Mouse (Mus musculus): ENCODE data around the gene Ddah1. TPM values are rescaled to one million over a fixed set of nuclear protein-coding genes. Genes with fewer than 3 reads are reported as not detected.

The Ddah1 gene
- polyA plus RNA-seq, 1 experiment from 2014 or later = 25.4 TPM

GRCm38 (mm10) chr3:145916374-145916773 lies 157.9 kb downstream of the Ddah1 start:
- Histone ChIP-seq H3K4me1 (replicated peaks) (peaks cover 3% of the 10 kb centered on the region; the same call in 1 of the 2 replicates), H3K9me3 (replicated peaks) (no peaks in the 10 kb centered on the region), H3K4me3 (no peak overlapping the region), H3K4me2 (no peak overlapping the region), H3K27me3 (no peaks in the 10 kb centered on the region), H3K9ac (no peak overlapping the region), H3K27ac (no peak overlapping the region), H3K36me3 (no peaks in the 10 kb centered on the region)
- ATAC-seq (replicated peaks; ENCODE audit: insufficient number of reproducible peaks, insufficient read depth, low FRiP score, low read depth) = no peak
- WGBS = 81% methylated on average over 5 of the region's 5 CpGs

GRCm38 (mm10) chr3:145916826-145917225 lies 158.4 kb downstream of the Ddah1 start:
- Histone ChIP-seq H3K4me3 (no peak overlapping the region), H3K27me3 (no peaks in the 10 kb centered on the region), H3K4me2 (no peak overlapping the region), H3K36me3 (no peaks in the 10 kb centered on the region), H3K27ac (no peak overlapping the region), H3K4me1 (replicated peaks) (peaks cover 3% of the 10 kb centered on the region; the same call in 1 of the 2 replicates), H3K9me3 (replicated peaks) (no peaks in the 10 kb centered on the region), H3K9ac (no peak overlapping the region)
- WGBS = 51% methylated on average over 4 of the region's 4 CpGs
- no peak for ATAC-seq (replicated peaks; ENCODE audit: insufficient number of reproducible peaks, insufficient read depth, low FRiP score, low read depth)

- ATAC-seq (replicated peaks; ENCODE audit: insufficient number of reproducible peaks, insufficient read depth, low FRiP score, low read depth) = no peak
- Histone ChIP-seq H3K9me3 (replicated peaks) (no peaks in the 10 kb centered on the region), H3K9ac (peak within 1 kb of the TSS; percentile 49)
These were observed 163.8 kb downstream of the Ddah1 start, which contains the start of gene Bcl10 for GRCm38 (mm10) chr3:145922019-145922854. Bcl10 (plus strand) TSS chr3:145922804.

DNA sequence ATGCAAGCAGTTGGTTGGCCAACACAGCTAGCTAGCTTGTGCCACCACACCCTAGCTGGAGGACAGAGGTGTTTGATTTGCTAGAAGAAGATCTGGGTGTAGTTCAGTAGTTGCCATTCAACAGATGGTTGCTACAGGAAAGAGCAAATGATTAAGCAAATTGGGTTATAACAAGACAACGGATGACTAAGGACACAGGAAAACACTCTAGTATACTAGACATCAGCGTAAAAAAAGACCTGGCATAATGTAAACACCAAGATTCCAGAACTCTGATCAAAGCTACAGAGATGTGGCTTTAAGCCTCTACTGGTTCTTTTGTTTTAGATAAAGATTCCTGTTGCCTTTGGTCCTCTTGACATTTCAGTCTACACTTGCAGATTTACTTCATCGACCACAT lies 164.5 kb downstream of the Ddah1 start:
- peak overlapping the region; percentile 89 for H3K27ac ChIP-seq
- no peak overlapping the region for H3K9ac ChIP-seq
- ATAC-seq (replicated peaks; ENCODE audit: insufficient number of reproducible peaks, insufficient read depth, low FRiP score, low read depth) = no peak
- peaks cover 25% of the 10 kb centered on the region for H3K4me1 ChIP-seq (replicated peaks)
- H3K4me2 ChIP-seq = no peak overlapping the region
- no peak overlapping the region for H3K4me3 ChIP-seq
- H3K9me3 ChIP-seq (replicated peaks) = no peaks in the 10 kb centered on the region
- 57% methylated on average over 3 of the region's 3 CpGs for WGBS
- no peaks in the 10 kb centered on the region for H3K36me3 ChIP-seq
- H3K27me3 ChIP-seq = no peaks in the 10 kb centered on the region

More at GRCm38 (mm10) chr3:145922019-145922854, 163.8 kb downstream of the Ddah1 start, which contains the start of gene Bcl10:
- H3K27me3 ChIP-seq = no peaks in the 10 kb centered on the region
- H3K4me1 ChIP-seq (replicated peaks) = peaks cover 25% of the 10 kb centered on the region
- peak within 1 kb of the TSS; percentile 89 for H3K27ac ChIP-seq
- H3K36me3 ChIP-seq = no peaks in the 10 kb centered on the region
- WGBS = 29% methylated on average over 11 of the region's 11 CpGs
- peak within 1 kb of the TSS; percentile 74 for H3K4me2 ChIP-seq
- peak within 1 kb of the TSS; percentile 71 for H3K4me3 ChIP-seq

DNA sequence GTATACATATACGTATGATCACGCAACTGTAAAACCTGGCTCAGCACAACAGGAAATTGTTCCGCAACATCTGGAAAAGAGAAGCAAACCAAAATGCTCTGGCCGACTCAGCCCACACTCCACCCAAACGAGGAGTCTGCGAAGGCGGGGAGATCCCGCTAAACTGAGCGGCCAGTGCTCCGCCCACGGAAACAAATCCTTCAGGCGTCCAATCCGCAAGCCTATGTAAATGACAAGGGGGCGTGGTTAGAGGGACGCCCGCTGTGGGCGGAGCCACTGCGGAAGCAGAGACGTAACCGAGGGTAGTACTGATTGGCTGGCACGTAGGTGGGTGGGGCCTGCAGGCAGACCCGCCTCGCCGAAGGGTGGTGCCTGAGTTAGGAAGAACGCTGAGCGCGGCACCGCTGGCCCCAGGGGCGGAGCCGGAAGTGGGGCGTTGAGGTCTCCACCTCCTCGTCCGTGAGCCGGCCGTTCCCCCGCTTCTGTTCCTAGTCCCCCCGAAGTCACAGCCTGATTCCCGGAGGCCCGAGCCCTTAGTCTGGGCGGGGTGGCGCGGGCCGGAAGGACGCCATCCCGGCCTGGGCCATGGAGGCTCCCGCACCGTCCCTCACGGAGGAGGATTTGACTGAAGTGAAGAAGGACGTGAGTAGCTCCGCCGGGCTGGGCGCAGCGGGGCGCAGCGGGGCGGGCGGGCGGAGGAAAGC lies 165.6 kb downstream of the Ddah1 start:
- no peaks in the 10 kb centered on the region for H3K36me3 ChIP-seq
- no peaks in the 10 kb centered on the region for H3K9me3 ChIP-seq (replicated peaks)
- H3K27me3 ChIP-seq = no peaks in the 10 kb centered on the region
- peak; percentile 98 for ATAC-seq (replicated peaks; ENCODE audit: insufficient number of reproducible peaks, insufficient read depth, low FRiP score, low read depth)
- H3K9ac ChIP-seq = peak overlapping the region; percentile 85
- peak overlapping the region; percentile 71 for H3K4me3 ChIP-seq
- H3K27ac ChIP-seq = peak overlapping the region; percentile 94
- H3K4me1 ChIP-seq (replicated peaks) = peaks cover 25% of the 10 kb centered on the region
- peak overlapping the region; percentile 74 for H3K4me2 ChIP-seq
- WGBS = under 1% methylated on average over 58 of the region's 58 CpGs

DNA sequence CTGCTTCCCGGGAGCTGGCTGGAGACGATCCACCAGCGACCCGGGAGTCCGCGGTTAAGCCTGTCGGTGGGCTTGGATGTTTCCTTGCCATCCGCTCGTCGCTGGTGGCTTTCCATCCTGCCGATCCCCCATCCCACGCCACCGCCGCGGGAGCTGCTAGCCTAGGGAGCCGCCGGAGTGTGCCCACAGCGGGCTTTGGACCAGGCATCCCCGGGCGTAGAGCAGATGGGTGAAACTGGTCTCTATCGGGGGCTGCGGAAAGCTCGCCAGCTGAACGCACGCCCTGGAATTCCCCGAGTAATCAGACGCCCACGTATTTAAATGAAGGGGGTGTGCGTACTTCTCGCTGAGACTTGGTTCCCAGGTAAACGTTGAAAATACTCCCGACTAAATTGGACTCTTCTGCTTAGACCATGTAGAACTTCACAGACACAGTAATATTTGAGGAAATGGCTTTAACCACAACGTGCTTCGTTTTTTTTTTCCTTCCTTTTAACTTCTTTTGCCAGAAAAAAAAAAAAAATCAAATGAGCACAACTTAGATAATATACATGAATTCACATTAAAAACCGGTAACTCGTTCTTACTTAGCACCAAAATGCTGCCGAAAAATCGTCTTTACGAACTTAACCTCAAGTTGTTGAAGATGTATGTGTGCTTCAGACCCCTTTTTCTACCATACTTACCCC lies 166.3 kb downstream of the Ddah1 start:
- peak overlapping the region; percentile 71 for H3K4me3 ChIP-seq
- H3K9me3 ChIP-seq (replicated peaks) = no peaks in the 10 kb centered on the region
- 3% methylated on average over 39 of the region's 39 CpGs for WGBS
- H3K27me3 ChIP-seq = no peaks in the 10 kb centered on the region
- H3K27ac ChIP-seq = peak overlapping the region; percentile 94
- ATAC-seq (replicated peaks; ENCODE audit: insufficient number of reproducible peaks, insufficient read depth, low FRiP score, low read depth) = peak; percentile 14; the same call in 1 of the 2 replicates
- peak overlapping the region; percentile 85 for H3K9ac ChIP-seq
- peaks cover 25% of the 10 kb centered on the region for H3K4me1 ChIP-seq (replicated peaks)
- peak overlapping the region; percentile 70 for H3K4me2 ChIP-seq
- no peaks in the 10 kb centered on the region for H3K36me3 ChIP-seq

DNA sequence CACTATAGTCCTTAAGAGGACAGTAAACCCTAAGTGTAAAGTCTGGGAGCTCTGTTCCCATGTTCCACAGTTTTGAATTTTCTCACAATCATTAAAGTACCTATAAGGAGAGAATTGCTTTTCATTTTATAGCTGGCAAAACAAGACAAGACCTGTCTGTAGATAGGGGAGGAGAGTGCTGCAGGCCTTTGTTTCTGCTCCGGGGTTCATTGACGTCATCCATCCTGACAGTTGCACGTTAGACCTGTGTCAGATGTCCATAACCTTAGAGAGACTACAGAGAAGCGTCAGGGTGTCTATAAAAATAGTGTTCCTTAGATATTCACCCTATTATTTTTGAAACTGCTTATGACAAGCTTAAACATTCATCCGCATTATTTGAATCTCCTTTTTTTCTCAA lies 167.0 kb downstream of the Ddah1 start:
- H3K27me3 ChIP-seq = no peaks in the 10 kb centered on the region
- H3K4me3 ChIP-seq = peak overlapping the region; percentile 71
- 0 out of 2 replicates have a peak, but pooled peaks cover 5% of the 10 kb centered on the region for H3K36me3 ChIP-seq
- 53% methylated on average over 5 of the region's 5 CpGs for WGBS
- H3K4me2 ChIP-seq = peak overlapping the region; percentile 70
- H3K9me3 ChIP-seq (replicated peaks) = no peaks in the 10 kb centered on the region
- ATAC-seq (replicated peaks; ENCODE audit: insufficient number of reproducible peaks, insufficient read depth, low FRiP score, low read depth) = no peak
- no peak overlapping the region for H3K27ac ChIP-seq
- H3K9ac ChIP-seq = peak overlapping the region; percentile 9; the same call in 1 of the 2 replicates
- peaks cover 25% of the 10 kb centered on the region for H3K4me1 ChIP-seq (replicated peaks)

DNA sequence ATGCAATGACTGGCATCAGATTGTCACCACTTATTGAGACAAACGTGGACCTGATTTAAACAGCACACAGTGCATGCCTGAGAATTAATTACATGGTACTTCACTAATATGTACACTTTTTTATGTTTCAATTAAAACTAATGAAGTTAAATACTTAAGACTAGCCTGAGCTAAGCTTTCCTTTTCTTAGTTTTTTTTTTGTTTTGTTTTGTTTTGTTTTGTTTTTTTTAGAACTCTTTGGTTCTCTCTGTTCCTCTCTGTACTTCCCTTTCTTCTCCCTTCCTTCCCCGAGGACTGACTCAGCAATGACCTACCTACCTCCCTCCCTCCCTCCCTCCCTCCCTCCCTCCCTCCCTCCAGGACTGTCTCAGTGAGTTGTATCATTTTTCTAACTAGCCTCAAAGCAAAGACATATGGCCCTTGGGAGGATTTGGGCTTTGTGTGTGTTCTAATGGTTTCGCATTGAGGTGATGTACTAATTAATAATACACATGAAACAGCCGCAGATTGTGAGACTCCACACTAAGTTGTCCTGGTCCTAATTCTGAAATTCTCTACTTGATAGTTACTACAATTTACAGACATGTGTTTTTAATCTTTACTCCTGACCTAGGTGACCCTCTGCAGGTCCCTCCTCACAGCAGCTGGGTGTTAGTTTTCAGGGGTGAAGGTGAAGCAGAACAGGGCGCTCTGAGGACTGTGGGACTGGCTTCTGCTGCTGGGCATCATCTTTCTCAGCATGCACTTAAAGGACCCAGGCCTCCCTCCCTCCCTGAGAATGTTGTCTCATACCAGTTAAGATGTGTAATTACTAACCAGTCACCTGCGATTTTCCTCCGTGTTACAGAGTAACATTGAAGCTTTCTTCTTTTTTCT lies 171.3 kb downstream of the Ddah1 start:
- no peak overlapping the region for H3K4me3 ChIP-seq
- 65% methylated on average over 7 of the region's 7 CpGs for WGBS
- no peak overlapping the region for H3K27ac ChIP-seq
- no peak overlapping the region for H3K9ac ChIP-seq
- H3K36me3 ChIP-seq = peaks cover 33% of the 10 kb centered on the region
- H3K4me2 ChIP-seq = no peak overlapping the region
- H3K4me1 ChIP-seq (replicated peaks) = peaks cover 13% of the 10 kb centered on the region
- H3K27me3 ChIP-seq = no peaks in the 10 kb centered on the region
- no peaks in the 10 kb centered on the region for H3K9me3 ChIP-seq (replicated peaks)
- ATAC-seq (replicated peaks; ENCODE audit: insufficient number of reproducible peaks, insufficient read depth, low FRiP score, low read depth) = no peak

DNA sequence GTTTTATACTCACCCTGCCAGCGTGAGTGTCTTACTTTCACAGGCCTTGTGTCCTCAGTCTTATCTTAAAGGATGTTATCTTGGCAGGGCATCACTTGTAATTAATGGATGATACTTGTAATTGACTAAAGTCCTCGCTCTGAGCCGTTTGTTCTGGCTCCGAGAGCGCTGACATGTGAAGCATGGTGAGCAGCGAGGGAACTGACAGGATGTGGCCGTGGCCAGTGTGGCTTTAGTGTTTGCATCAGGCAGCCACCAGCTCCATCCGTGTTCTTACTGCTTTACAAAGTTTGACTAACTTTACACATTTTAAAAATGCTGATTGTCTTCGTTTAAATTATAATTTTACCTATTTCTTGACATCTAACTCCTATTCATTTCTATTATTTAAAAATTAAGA lies 175.4 kb downstream of the Ddah1 start:
- peaks cover 35% of the 10 kb centered on the region for H3K36me3 ChIP-seq
- ATAC-seq (replicated peaks; ENCODE audit: insufficient number of reproducible peaks, insufficient read depth, low FRiP score, low read depth) = no peak
- WGBS = 61% methylated on average over 9 of the region's 9 CpGs

GRCm38 (mm10) chr3:145937505-145938404 lies 179.3 kb downstream of the Ddah1 start, which contains the start of gene 2410004B18Rik:
2410004B18Rik (plus strand) TSS chr3:145938014.
- peaks cover 36% of the 10 kb centered on the region for H3K4me1 ChIP-seq (replicated peaks)
- no peaks in the 10 kb centered on the region for H3K27me3 ChIP-seq
- H3K9ac ChIP-seq = peak within 1 kb of the TSS; percentile 91
- under 1% methylated on average over 70 of the region's 70 CpGs for WGBS
- H3K4me2 ChIP-seq = peak within 1 kb of the TSS; percentile 81
- no peaks in the 10 kb centered on the region for H3K9me3 ChIP-seq (replicated peaks)
- H3K27ac ChIP-seq = peak within 1 kb of the TSS; percentile 75
- H3K36me3 ChIP-seq = peaks cover 19% of the 10 kb centered on the region
- H3K4me3 ChIP-seq = peak within 1 kb of the TSS; percentile 92
- ATAC-seq (replicated peaks; ENCODE audit: insufficient number of reproducible peaks, insufficient read depth, low FRiP score, low read depth) = peak; percentile 91

More for the DNA sequence above, 175.4 kb downstream of the Ddah1 start:
- no peaks in the 10 kb centered on the region for H3K9me3 ChIP-seq (replicated peaks)
- peaks cover 7% of the 10 kb centered on the region for H3K4me1 ChIP-seq (replicated peaks)
- no peak overlapping the region for H3K4me2 ChIP-seq
- H3K9ac ChIP-seq = no peak overlapping the region
- H3K27me3 ChIP-seq = no peaks in the 10 kb centered on the region
- H3K4me3 ChIP-seq = no peak overlapping the region
- H3K27ac ChIP-seq = no peak overlapping the region

All from heart, embryonic 15.5 days (tissue).